Mouse (Mus musculus) erythroblast, embryonic 14.5 days (primary cell): ENCODE measurements around the gene Cat.
A peak's percentile ranks its signal among the peaks of the same experiment; 100 is the strongest.

Experiments
- GATA1 ChIP-seq: IDR thresholded peaks from 2 replicates; pipeline ENCODE4 v1.6.1; 2012; ENCODE audit warnings: low read length, inconsistent platforms, mixed read lengths
- TAL1 ChIP-seq: IDR thresholded peaks from 3 replicates; pipeline ENCODE4 v1.6.1; 2012; ENCODE audit warnings: low read length, inconsistent platforms, mixed read lengths

DNA sequence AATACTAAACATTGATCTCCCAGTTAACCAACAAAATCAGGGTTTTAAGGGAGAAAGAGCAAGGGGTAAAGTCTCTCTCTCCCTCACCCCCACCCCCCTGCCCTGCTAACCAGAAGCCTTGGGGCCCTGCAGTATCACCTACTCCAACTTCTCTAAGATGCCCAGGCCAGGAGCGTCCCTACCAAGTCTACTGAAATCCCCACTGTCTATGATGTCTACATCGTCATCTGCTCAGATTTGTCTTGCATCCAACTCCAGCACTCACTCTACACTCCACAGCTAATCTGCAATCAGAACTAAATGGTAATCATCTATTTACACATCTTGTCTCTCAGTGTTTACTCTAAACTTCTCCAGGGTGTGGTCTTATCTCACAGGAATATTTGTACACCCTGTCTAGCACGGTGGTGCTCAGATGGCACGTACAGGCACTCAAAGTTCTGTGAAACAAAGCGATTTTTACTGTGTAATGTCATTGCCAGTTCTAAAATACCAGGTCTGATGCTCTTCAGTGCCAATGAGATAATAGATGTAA is 907 bp downstream of the Cat start:
- TF ChIP-seq TAL1 (no peak), GATA1 (peak; percentile 84)
